Mouse (Mus musculus) ovary, postnatal 14 days (tissue): ENCODE measurements at regions not wholly inside any gene's neighbourhood (a gene's known extent, or its start where the extent isn't known, plus 50 kb on each side); places are given as distances from the start of the nearest gene placed in this dataset.

Experiments
- DNase-seq: peaks from one replicate; pipeline ENCODE4 v3.0.0; 2022; ENCODE audit warnings: low spot score

DNA sequence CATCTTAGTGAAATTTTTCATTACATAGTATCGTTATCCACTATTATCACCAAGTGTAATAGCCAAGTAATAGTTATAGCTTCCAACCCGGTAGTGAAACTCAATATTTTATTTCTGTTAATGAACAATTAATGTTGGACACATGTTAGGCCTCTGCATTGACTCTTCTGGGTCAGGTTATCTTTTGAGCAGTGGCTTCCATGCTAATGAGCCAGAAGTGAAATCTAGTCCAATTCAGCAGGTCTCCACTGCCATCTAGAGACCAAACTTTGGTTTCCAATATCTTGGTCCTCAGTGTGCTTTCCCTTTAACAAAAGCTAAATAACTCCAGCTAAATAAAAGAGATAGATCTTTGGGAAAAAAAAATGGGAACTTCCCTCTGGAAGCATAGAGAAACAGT, 258.9 kb upstream of the Aldoart1 start:
- DNase-seq: peak; percentile 3
